Mouse (Mus musculus) MEL (cell line): Measurements from ENCODE around the gene Myh9. TPM values are rescaled to one million over a fixed set of nuclear protein-coding genes. Genes with fewer than 3 reads are reported as not detected.
A peak's percentile ranks its signal among the peaks of the same experiment; 100 is the strongest.

Experiments used
- DNase-seq: peaks from one replicate; pipeline ENCODE4 v3.0.0; 2011; ENCODE audit warnings: low read depth, low spot score
- H3K27ac ChIP-seq: 2 replicates; pipeline ENCODE4 v1.5.1; 2012; ENCODE audit warnings: low read depth, mild to moderate bottlenecking, control low read depth, low read length, moderate library complexity; ENCODE audit not compliant: control insufficient read depth
- H3K27me3 ChIP-seq, 2 experiments: fragments of 150-350 bp in 1 of 2; sonication (generic) in 1 of 2; 2 replicates each; pipeline ENCODE4 v1.6.1; 2012; ENCODE audit warnings: low read length in 2 of 2, mild to moderate bottlenecking in 2 of 2, improper control_type of control experiment in 1 of 2, moderate library complexity in 1 of 2; ENCODE audit not compliant: insufficient read depth in 2 of 2, control insufficient read depth in 1 of 2
- H3K36me3 ChIP-seq, 2 experiments: 2 replicates each; pipeline ENCODE4 v1.6.1; 2012 to 2014; ENCODE audit warnings: low read length in 2 of 2, improper control_type of control experiment in 1 of 2, inconsistent platforms in 1 of 2, mild to moderate bottlenecking in 1 of 2; ENCODE audit not compliant: insufficient read depth in 2 of 2, control insufficient read depth in 1 of 2
- H3K4me1 ChIP-seq, 2 experiments: fragments of 150-350 bp in 1 of 2; sonication (generic) in 1 of 2; 2 replicates each; pipeline ENCODE4 v1.6.1; 2012; ENCODE audit warnings: low read length in 2 of 2, improper control_type of control experiment in 1 of 2, mild to moderate bottlenecking in 1 of 2; ENCODE audit not compliant: insufficient read depth in 2 of 2, control insufficient read depth in 1 of 2
- H3K4me3 ChIP-seq, 2 experiments: fragments of 150-350 bp in 1 of 2; sonication (generic) in 1 of 2; 2 replicates each; pipeline ENCODE4 v1.5.1; 2012; ENCODE audit warnings: low read depth in 2 of 2, low read length in 2 of 2, mild to moderate bottlenecking in 2 of 2, moderate library complexity in 2 of 2, control low read depth in 1 of 2, improper control_type of control experiment in 1 of 2; ENCODE audit not compliant: control insufficient read depth in 1 of 2, insufficient read depth in 1 of 2
- H3K79me2 ChIP-seq: 2 replicates; pipeline ENCODE4 v1.6.1; 2012; ENCODE audit warnings: mild to moderate bottlenecking, low read length, moderate library complexity; ENCODE audit not compliant: control insufficient read depth, poor library complexity, insufficient read depth
- H3K9ac ChIP-seq: 2 replicates; pipeline ENCODE4 v1.6.1; 2012; ENCODE audit warnings: low read depth, mild to moderate bottlenecking, control low read depth, low read length, moderate library complexity; ENCODE audit not compliant: control insufficient read depth, poor library complexity, severe bottlenecking
- H3K9me3 ChIP-seq: fragments of 150-350 bp; sonication (generic); replicated peaks from 2 replicates; pipeline ENCODE4 v1.6.1; 2012; ENCODE audit warnings: mild to moderate bottlenecking, low read length, improper control_type of control experiment, moderate library complexity; ENCODE audit not compliant: insufficient read depth
- CTCF ChIP-seq, 3 experiments: IDR thresholded peaks in 2 of 3; conservative IDR thresholded peaks in 1 of 3; 2 replicates each; pipeline ENCODE4 v1.5.1; 2011 to 2012; ENCODE audit warnings: low read length in 3 of 3, low read depth in 2 of 3, mild to moderate bottlenecking in 2 of 3, improper control_type of control experiment in 1 of 3, inconsistent platforms in 1 of 3, mixed read lengths in 1 of 3, moderate library complexity in 1 of 3; ENCODE audit not compliant: control insufficient read depth in 1 of 3, insufficient read depth in 1 of 3, poor library complexity in 1 of 3, severe bottlenecking in 1 of 3
- EP300 ChIP-seq, 2 experiments: IDR thresholded peaks; 2 replicates each; pipeline ENCODE4 v1.6.1; 2011; ENCODE audit warnings: improper control_type of control experiment in 2 of 2, low read length in 2 of 2, low read depth in 1 of 2, mild to moderate bottlenecking in 1 of 2
- ETS1 ChIP-seq: IDR thresholded peaks from 2 replicates; pipeline ENCODE4 v1.6.1; 2012; ENCODE audit warnings: low read depth, mild to moderate bottlenecking, inconsistent platforms, low read length, improper control_type of control experiment, moderate library complexity
- GABPA ChIP-seq: IDR thresholded peaks from 2 replicates; pipeline ENCODE4 v1.6.1; 2012; ENCODE audit warnings: low read depth, mild to moderate bottlenecking, inconsistent platforms, low read length, improper control_type of control experiment, moderate library complexity
- GATA1 ChIP-seq: IDR thresholded peaks from 2 replicates; pipeline ENCODE4 v1.6.1; 2011; ENCODE audit warnings: low read depth, low read length, improper control_type of control experiment
- HCFC1 ChIP-seq: IDR thresholded peaks from 2 replicates; pipeline ENCODE4 v1.6.1; 2012; ENCODE audit warnings: low read depth, mild to moderate bottlenecking, inconsistent platforms, low read length, improper control_type of control experiment, moderate library complexity
- POLR2AphosphoS2 ChIP-seq: IDR thresholded peaks from 2 replicates; pipeline ENCODE4 v1.6.1; 2011; ENCODE audit warnings: low read length, improper control_type of control experiment
- RCOR1 ChIP-seq: IDR thresholded peaks from 2 replicates; pipeline ENCODE4 v1.6.1; 2012; ENCODE audit warnings: low read depth, mild to moderate bottlenecking, inconsistent platforms, low read length, improper control_type of control experiment
- TAL1 ChIP-seq: IDR thresholded peaks from 2 replicates; pipeline ENCODE4 v1.6.1; 2012; ENCODE audit warnings: mild to moderate bottlenecking, inconsistent platforms, low read length, moderate library complexity, mixed read lengths
- TBP ChIP-seq: IDR thresholded peaks from 2 replicates; pipeline ENCODE4 v1.8.0; 2011; ENCODE audit warnings: low read depth, low read length, improper control_type of control experiment
- TCF12 ChIP-seq: IDR thresholded peaks from 2 replicates; pipeline ENCODE4 v1.6.1; 2014; ENCODE audit warnings: low read depth, mild to moderate bottlenecking, inconsistent platforms, low read length, improper control_type of control experiment, moderate library complexity
- ZNF384 ChIP-seq: IDR thresholded peaks from 2 replicates; pipeline ENCODE4 v1.6.1; 2012; ENCODE audit warnings: low read depth, mild to moderate bottlenecking, inconsistent platforms, low read length, improper control_type of control experiment
- polyA plus RNA-seq, 2 experiments: library from polyadenylated mRNA; stranded (reverse) in 1 of 2; unstranded in 1 of 2; fragments of >175 nt in 1 of 2; fragments of >200 nt in 1 of 2; gene quantifications; 2 replicates each; pipeline versions ENCODE4 v1.2.1 to v1.2.4; 2012; ENCODE audit warnings: low replicate concordance in 2 of 2, low read depth in 1 of 2; ENCODE audit not compliant: insufficient read length in 2 of 2, insufficient read depth in 1 of 2, missing spikeins in 1 of 2
- total RNA-seq: library from RNA; depleted of rRNA; stranded (reverse); fragments of 300-350 nt; gene quantifications from 2 replicates; pipeline ENCODE4 v1.2.3, GENCODE M21; 2012

The Myh9 gene
- total and polyA plus RNA-seq, 3 experiments: 59.3 to 176 (median 158) TPM

GRCm38 (mm10) chr15:77887093-77887488, 45.1 kb upstream of the Myh9 start:
- Histone ChIP-seq H3K36me3 (peaks cover 0 to 29% of the 10 kb centered on the region in 2 experiments; a peak in 2 of 4 replicates), H3K4me3 (no peak overlapping the region), H3K9me3 (no peaks in the 10 kb centered on the region), H3K4me1 (peaks cover 22 to 46% of the 10 kb centered on the region in 2 experiments), H3K9ac (no peak overlapping the region), H3K79me2 (no peaks in the 10 kb centered on the region), H3K27ac (peak overlapping the region; percentile 50; the same call in 1 of the 2 replicates), H3K27me3 (no peaks in the 10 kb centered on the region)
- TF ChIP-seq TAL1 (peak; percentile 63), TCF12 (peak; percentile 49; the same call in 1 of the 2 replicates), EP300 (IDR thresholded peaks at IDR 0.05; ENCODE audit: low read depth in 1 of 2, low read length in 2 of 2) (peak; percentile 40 to 51), GABPA (no peak), GATA1 (peak; percentile 80), POLR2AphosphoS2 (no peak), RCOR1 (peak; percentile 76), ETS1 (peak; percentile 46; the same call in 1 of the 2 replicates)
- DNase-seq: peak; percentile 63

GRCm38 (mm10) chr15:77886369-77887092, 44.6 kb upstream of the Myh9 start:
- TF ChIP-seq TCF12 (no peak), ETS1 (peak; percentile 38; the same call in 1 of the 2 replicates), RCOR1 (peak; percentile 13; the same call in 1 of the 2 replicates), HCFC1 (no peak)
- TF ChIP-seq, all 39 proteins: peak for 2
- peak; percentile 64 for DNase-seq
- Histone ChIP-seq H3K36me3 (peaks cover 0 to 31% of the 10 kb centered on the region in 2 experiments; a peak in 2 of 4 replicates), H3K27ac (peak overlapping the region; percentile 50; the same call in 1 of the 2 replicates), H3K27me3 (no peaks in the 10 kb centered on the region), H3K4me3 (no peak overlapping the region), H3K79me2 (no peaks in the 10 kb centered on the region), H3K4me1 (peaks cover 22 to 48% of the 10 kb centered on the region in 2 experiments), H3K9ac (no peak overlapping the region), H3K9me3 (no peaks in the 10 kb centered on the region)

GRCm38 (mm10) chr15:77885945-77886344, 44.0 kb upstream of the Myh9 start:
- H3K9ac ChIP-seq: no peak overlapping the region
- H3K79me2 ChIP-seq: no peaks in the 10 kb centered on the region
- no peak overlapping the region for H3K4me3 ChIP-seq
- no peaks in the 10 kb centered on the region for H3K27me3 ChIP-seq
- H3K9me3 ChIP-seq: no peaks in the 10 kb centered on the region
- peaks cover 22 to 53% of the 10 kb centered on the region in 2 experiments for H3K4me1 ChIP-seq
- TF ChIP-seq ZNF384 (peak; percentile 33; the same call in 1 of the 2 replicates), TBP (peak; percentile 6; the same call in 1 of the 2 replicates), CTCF (IDR thresholded peaks at IDR 0.05 in 2 of 3, conservative IDR thresholded peaks at IDR 0.05 in 1 of 3; ENCODE audit: control insufficient read depth in 1 of 3, insufficient read depth in 1 of 3, low read depth in 2 of 3, low read length in 3 of 3, poor library complexity in 1 of 3, severe bottlenecking in 1 of 3) (no peak)
- DNase-seq: peak; percentile 25
- peaks cover 0 to 35% of the 10 kb centered on the region in 2 experiments; a peak in 2 of 4 replicates for H3K36me3 ChIP-seq
- H3K27ac ChIP-seq: 0 out of 2 replicates have a peak overlapping the region, but pooled peaks have one; percentile 14
